Mouse (Mus musculus): ENCODE results near the gene Dirc2.

GRCm38 (mm10) chr16:35808838-35809237 lies 39.7 kb upstream of the Dirc2 start:
- TF ChIP-seq CTCF (IDR thresholded peaks at IDR 0.05; ENCODE audit: borderline replicate concordance, extremely low read depth, insufficient read depth, insufficient read length) (no peak), POLR2A (IDR thresholded peaks at IDR 0.05; ENCODE audit: borderline replicate concordance, extremely low read depth, insufficient read depth, insufficient read length, poor library complexity, severe bottlenecking) (no peak)

Data from brain, embryonic 14.5 days (tissue).